Mouse (Mus musculus): ENCODE data around the gene Asb3. TPM values are rescaled to one million over a fixed set of nuclear protein-coding genes. Genes with fewer than 3 reads are reported as not detected.

The Asb3 gene
- polyA plus RNA-seq (2021) = 12.6 TPM

GRCm38 (mm10) chr11:30885171-30885871 is at the start of gene Asb3, which contains the start of gene Gpr75:
Gene Asb3, plus strand, starts transcription at chr11:30885416.
Gene Gpr75, plus strand, starts transcription at chr11:30885358.
- ATAC-seq (no peak), DNase-seq (ENCODE audit: low read depth, low spot score) (no peak)
- in situ Hi-C loops (cut with MboI; ENCODE audit: low pct_unique_long_range_greater_than_20kb) = no loop called here
- no peak for TF ChIP-seq CTCF (IDR thresholded peaks at IDR 0.05)
- POLR2A ChIA-PET = interaction anchor here (0.7 kb wide), 1 partner anchor 12 kb away, joined by 7 read pairs; no protein-coding TSS in a partner anchor
- CTCF ChIA-PET = no interaction called here
- no peaks in the 10 kb centered on the region for H3K27me3 ChIP-seq

- ChIA-PET POLR2A (interaction anchor here (0.7 kb wide), 1 partner anchor 25 kb away, joined by 3 read pairs; no protein-coding TSS in a partner anchor), CTCF (interaction anchor here (1.3 to 1.9 kb wide), 2 partner anchors 10 to 18 kb away, joined by 3 to 8 read pairs; no protein-coding TSS in a partner anchor)
- ATAC-seq = no peak
- DNase-seq (ENCODE audit: low read depth, low spot score) = no peak
- in situ Hi-C loops (cut with MboI; ENCODE audit: low pct_unique_long_range_greater_than_20kb) = loop anchor here (25.0 kb wide), 1 partner anchor 1651 kb away; no protein-coding TSS in a partner anchor
- TF ChIP-seq CTCF (IDR thresholded peaks at IDR 0.05) = no peak
- no peaks in the 10 kb centered on the region for H3K27me3 ChIP-seq
Measured at GRCm38 (mm10) chr11:30838793-30839192, 46.4 kb upstream of the Asb3 start.

GRCm38 (mm10) chr11:30844355-30844754 is 40.9 kb upstream of the Asb3 start:
- no peaks in the 10 kb centered on the region for H3K27me3 ChIP-seq
- TF ChIP-seq CTCF (IDR thresholded peaks at IDR 0.05) = no peak
- no peak for DNase-seq (ENCODE audit: low read depth, low spot score)
- CTCF ChIA-PET = no interaction called here
- in situ Hi-C loops (cut with MboI; ENCODE audit: low pct_unique_long_range_greater_than_20kb) = loop anchor here (25.0 kb wide), 1 partner anchor 1657 kb away; no protein-coding TSS in a partner anchor
- POLR2A ChIA-PET = no interaction called here
- ATAC-seq = no peak

GRCm38 (mm10) chr11:30872425-30872824 is 12.8 kb upstream of the Asb3 start:
- in situ Hi-C loops (cut with MboI; ENCODE audit: low pct_unique_long_range_greater_than_20kb) = no loop called here
- CTCF ChIA-PET = interaction anchor here (0.9 kb wide), 1 partner anchor 30 kb away, joined by 3 read pairs; no protein-coding TSS in a partner anchor
- H3K27me3 ChIP-seq = no peaks in the 10 kb centered on the region
- DNase-seq (ENCODE audit: low read depth, low spot score) = no peak
- no peak for TF ChIP-seq CTCF (IDR thresholded peaks at IDR 0.05)
- POLR2A ChIA-PET = no interaction called here
- no peak for ATAC-seq

GRCm38 (mm10) chr11:30888153-30888552 is 2.9 kb downstream of the Asb3 start:
- H3K27me3 ChIP-seq = no peaks in the 10 kb centered on the region
- in situ Hi-C loops (cut with MboI; ENCODE audit: low pct_unique_long_range_greater_than_20kb) = no loop called here
- TF ChIP-seq CTCF (IDR thresholded peaks at IDR 0.05) = no peak
- POLR2A ChIA-PET = no interaction called here
- DNase-seq (ENCODE audit: low read depth, low spot score) (no peak), ATAC-seq (no peak)
- CTCF ChIA-PET = no interaction called here

GRCm38 (mm10) chr11:30896201-30896600 is 11.0 kb downstream of the Asb3 start:
- DNase-seq (ENCODE audit: low read depth, low spot score) (no peak), ATAC-seq (no peak)
- POLR2A ChIA-PET = no interaction called here
- in situ Hi-C loops (cut with MboI; ENCODE audit: low pct_unique_long_range_greater_than_20kb) = no loop called here
- TF ChIP-seq CTCF (IDR thresholded peaks at IDR 0.05) = no peak
- CTCF ChIA-PET = no interaction called here
- H3K27me3 ChIP-seq = no peaks in the 10 kb centered on the region

GRCm38 (mm10) chr11:30899312-30899711 is 14.1 kb downstream of the Asb3 start:
- no peaks in the 10 kb centered on the region for H3K27me3 ChIP-seq
- ChIA-PET CTCF (no interaction called here), POLR2A (no interaction called here)
- no peak for DNase-seq (ENCODE audit: low read depth, low spot score)
- no peak for ATAC-seq
- in situ Hi-C loops (cut with MboI; ENCODE audit: low pct_unique_long_range_greater_than_20kb) = no loop called here
- TF ChIP-seq CTCF (IDR thresholded peaks at IDR 0.05) = no peak

GRCm38 (mm10) chr11:30912311-30912710 is 27.1 kb downstream of the Asb3 start:
- DNase-seq (ENCODE audit: low read depth, low spot score) (no peak), ATAC-seq (no peak)
- CTCF ChIA-PET = no interaction called here
- TF ChIP-seq CTCF (IDR thresholded peaks at IDR 0.05) = no peak
- in situ Hi-C loops (cut with MboI; ENCODE audit: low pct_unique_long_range_greater_than_20kb) = no loop called here
- POLR2A ChIA-PET = no interaction called here
- H3K27me3 ChIP-seq = no peaks in the 10 kb centered on the region

- TF ChIP-seq CTCF (IDR thresholded peaks at IDR 0.05) = no peak
- ChIA-PET CTCF (interaction anchor here (1.1 kb wide), 2 partner anchors 9 to 23 kb away, joined by 4 read pairs; no protein-coding TSS in a partner anchor), POLR2A (no interaction called here)
- no peaks in the 10 kb centered on the region for H3K27me3 ChIP-seq
- in situ Hi-C loops (cut with MboI; ENCODE audit: low pct_unique_long_range_greater_than_20kb) = no loop called here
- ATAC-seq (no peak), DNase-seq (ENCODE audit: low read depth, low spot score) (no peak)
Measured at GRCm38 (mm10) chr11:30920641-30921040, 35.4 kb downstream of the Asb3 start.

GRCm38 (mm10) chr11:30923283-30923682 is 38.1 kb downstream of the Asb3 start:
- no peak for TF ChIP-seq CTCF (IDR thresholded peaks at IDR 0.05)
- ChIA-PET POLR2A (interaction anchor here (1.4 kb wide), 1 partner anchor 18 kb away, joined by 4 read pairs; no protein-coding TSS in a partner anchor), CTCF (interaction anchor here (0.9 kb wide), 1 partner anchor 33 kb away, joined by 3 read pairs; no protein-coding TSS in a partner anchor)
- ATAC-seq (no peak), DNase-seq (ENCODE audit: low read depth, low spot score) (no peak)
- H3K27me3 ChIP-seq = no peaks in the 10 kb centered on the region
- in situ Hi-C loops (cut with MboI; ENCODE audit: low pct_unique_long_range_greater_than_20kb) = no loop called here

- in situ Hi-C loops (cut with MboI; ENCODE audit: low pct_unique_long_range_greater_than_20kb) = no loop called here
- no peaks in the 10 kb centered on the region for H3K27me3 ChIP-seq
- ChIA-PET POLR2A (no interaction called here), CTCF (no interaction called here)
- DNase-seq (ENCODE audit: low read depth, low spot score) (no peak), ATAC-seq (no peak)
- no peak for TF ChIP-seq CTCF (IDR thresholded peaks at IDR 0.05)
Measured at GRCm38 (mm10) chr11:30928079-30928478, 42.9 kb downstream of the Asb3 start.

Measured in Patski (cell line).